Mouse (Mus musculus) heart, embryonic 13.5 days (tissue): ENCODE measurements around the gene Phactr3. TPM values are rescaled to one million over a fixed set of nuclear protein-coding genes. Genes with fewer than 3 reads are reported as not detected.

Experiments used
- ATAC-seq: fragments of 200-750 bp; cut with Nextera tagmentation; 2 replicates; pipeline ENCODE4 v1.8.0; 2017; ENCODE audit warnings: moderate TSS enrichment; ENCODE audit not compliant: insufficient number of reproducible peaks, low FRiP score, low TSS enrichment; ENCODE audit errors: extremely low read depth
- H3K27ac ChIP-seq: fragments of 300-500 bp; sonication (generic); replicated peaks from 2 replicates; pipeline ENCODE4 v1.5.1; 2015; ENCODE audit warnings: moderate library complexity, mild to moderate bottlenecking, inconsistent platforms
- H3K27me3 ChIP-seq: fragments of 300-500 bp; sonication (generic); replicated peaks from 2 replicates; pipeline ENCODE4 v1.6.1; 2015; ENCODE audit warnings: mild to moderate bottlenecking, inconsistent platforms
- H3K36me3 ChIP-seq: fragments of 300-500 bp; sonication (generic); 2 replicates; pipeline ENCODE4 v1.6.1; 2015; ENCODE audit warnings: mild to moderate bottlenecking, inconsistent platforms
- H3K4me1 ChIP-seq: fragments of 300-500 bp; sonication (generic); 2 replicates; pipeline ENCODE4 v1.6.1; 2015; ENCODE audit warnings: inconsistent platforms
- H3K4me2 ChIP-seq: fragments of 300-500 bp; sonication (generic); 2 replicates; pipeline ENCODE4 v1.6.1; 2015; ENCODE audit warnings: inconsistent platforms, mild to moderate bottlenecking, moderate library complexity
- H3K4me3 ChIP-seq: fragments of 300-500 bp; sonication (generic); 2 replicates; pipeline ENCODE4 v1.5.1; 2015; ENCODE audit warnings: moderate library complexity, mild to moderate bottlenecking, inconsistent platforms
- H3K9ac ChIP-seq: fragments of 300-500 bp; sonication (generic); 2 replicates; pipeline ENCODE4 v1.6.1; 2015; ENCODE audit warnings: inconsistent platforms, mild to moderate bottlenecking, moderate library complexity
- H3K9me3 ChIP-seq: fragments of 300-500 bp; sonication (generic); 2 replicates; pipeline ENCODE4 v1.6.1; 2016; ENCODE audit warnings: inconsistent platforms
- WGBS: fragments of 180-500 bp; shearing (Covaris S2); methylation state at CpG from one replicate; pipeline ENCODE4 v1.1.7; 2015; ENCODE audit warnings: mixed read lengths; 5-methylcytosine and 5-hydroxymethylcytosine counted together
- polyA plus RNA-seq: library from polyadenylated mRNA; unstranded; fragments of >200 nt; fragmentation: Nextera tagmentation; extraction: Ambion mirVana; gene quantifications from 2 replicates; pipeline ENCODE4 v1.2.1, GENCODE M21; 2015

Gene Phactr3
- polyA plus RNA-seq, 1 experiment from 2014 or later, result 6.8 TPM

DNA sequence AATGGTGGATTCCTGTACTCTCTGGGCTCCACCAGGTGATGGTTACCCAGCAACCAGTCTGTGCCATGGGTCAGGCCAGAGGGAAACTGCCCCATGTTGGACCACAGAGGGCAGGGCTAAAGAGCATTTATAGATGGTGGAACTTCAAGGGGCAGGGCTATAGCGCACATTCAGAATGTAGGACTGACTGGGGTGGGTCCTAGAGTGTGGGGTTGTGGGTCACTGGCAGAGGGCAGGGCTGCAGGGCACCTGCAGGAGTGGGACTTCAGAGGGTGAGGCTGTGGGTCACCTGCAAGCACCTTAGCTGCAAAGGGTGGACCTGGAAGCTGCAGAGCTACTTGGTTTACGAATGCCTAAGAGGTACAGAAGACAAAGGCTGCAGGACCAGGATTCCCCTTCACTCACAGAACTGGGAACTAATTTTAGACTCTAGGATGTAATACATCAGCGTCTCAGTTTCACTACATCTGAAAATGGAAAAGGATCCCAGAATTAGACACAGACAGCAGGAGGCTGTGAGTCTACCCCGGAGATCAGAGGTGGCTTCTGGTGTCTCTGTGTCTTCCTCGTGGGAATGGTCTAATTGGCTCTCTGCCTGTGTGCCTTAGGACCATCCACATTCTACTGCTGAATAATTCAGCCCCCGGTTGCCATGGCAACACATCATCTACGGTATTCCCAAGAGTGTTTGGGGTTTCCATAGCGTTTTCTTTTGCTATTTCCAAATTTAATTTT lies 184.8 kb downstream of the Phactr3 start:
- no peak overlapping the region for H3K27ac ChIP-seq
- no peak for ATAC-seq
- H3K27me3 ChIP-seq, result peaks cover 11% of the 10 kb centered on the region; the same call in 1 of the 2 replicates
- H3K4me1 ChIP-seq, result no peaks in the 10 kb centered on the region
- H3K4me2 ChIP-seq, result no peak overlapping the region
- no peaks in the 10 kb centered on the region for H3K36me3 ChIP-seq
- H3K9me3 ChIP-seq, result no peaks in the 10 kb centered on the region
- H3K9ac ChIP-seq, result no peak overlapping the region
- 59% methylated on average over 8 of the region's 8 CpGs for WGBS
- no peak overlapping the region for H3K4me3 ChIP-seq

DNA sequence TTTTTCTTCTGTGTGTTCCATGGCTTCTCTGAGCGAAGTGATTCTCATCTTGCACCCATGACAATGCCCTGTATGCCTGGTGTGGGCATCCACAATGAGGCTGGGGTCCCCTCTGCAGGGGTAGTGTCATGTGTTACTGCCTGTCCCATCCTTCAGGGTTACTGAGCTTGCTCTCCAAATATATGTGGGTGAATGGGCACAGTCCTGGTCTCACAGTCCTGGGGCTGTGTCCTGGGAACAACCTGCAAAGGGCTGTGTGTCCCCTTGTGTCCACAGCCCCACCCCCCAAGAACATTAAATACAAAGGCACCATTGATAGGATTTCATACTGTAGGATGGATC lies 185.4 kb downstream of the Phactr3 start:
- Histone ChIP-seq H3K4me1 (no peaks in the 10 kb centered on the region), H3K27me3 (peaks cover 11% of the 10 kb centered on the region; the same call in 1 of the 2 replicates), H3K9me3 (no peaks in the 10 kb centered on the region), H3K36me3 (no peaks in the 10 kb centered on the region), H3K4me2 (no peak overlapping the region), H3K27ac (no peak overlapping the region), H3K4me3 (no peak overlapping the region), H3K9ac (no peak overlapping the region)
- 42% methylated on average over 1 of the region's 1 CpGs for WGBS
- no peak for ATAC-seq

DNA sequence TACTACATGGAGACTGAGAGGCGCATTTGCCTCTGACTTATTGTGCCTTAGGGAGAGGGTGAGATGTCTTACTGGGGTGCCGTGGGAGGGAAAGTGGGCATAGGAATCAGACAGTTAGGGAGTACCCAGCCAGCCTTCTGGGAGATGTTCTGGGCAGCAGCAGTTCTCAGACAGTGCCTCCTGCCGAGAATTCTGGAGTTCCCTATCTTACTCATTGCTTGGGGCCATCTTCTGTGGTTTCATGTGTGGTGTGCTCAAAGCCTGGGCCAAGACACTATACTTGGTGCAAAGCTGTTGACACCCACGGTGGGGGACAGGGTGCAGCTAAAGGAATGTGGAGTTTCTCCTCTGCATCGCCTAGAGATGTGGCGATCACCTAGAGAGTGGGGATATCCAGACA lies 185.9 kb downstream of the Phactr3 start:
- no peaks in the 10 kb centered on the region for H3K9me3 ChIP-seq
- H3K4me2 ChIP-seq, result no peak overlapping the region
- no peak overlapping the region for H3K27ac ChIP-seq
- no peak for ATAC-seq
- H3K4me3 ChIP-seq, result no peak overlapping the region
- H3K36me3 ChIP-seq, result no peaks in the 10 kb centered on the region
- H3K4me1 ChIP-seq, result no peaks in the 10 kb centered on the region
- no peak overlapping the region for H3K9ac ChIP-seq
- 53% methylated on average over 6 of the region's 6 CpGs for WGBS
- H3K27me3 ChIP-seq, result peaks cover 11% of the 10 kb centered on the region; the same call in 1 of the 2 replicates

DNA sequence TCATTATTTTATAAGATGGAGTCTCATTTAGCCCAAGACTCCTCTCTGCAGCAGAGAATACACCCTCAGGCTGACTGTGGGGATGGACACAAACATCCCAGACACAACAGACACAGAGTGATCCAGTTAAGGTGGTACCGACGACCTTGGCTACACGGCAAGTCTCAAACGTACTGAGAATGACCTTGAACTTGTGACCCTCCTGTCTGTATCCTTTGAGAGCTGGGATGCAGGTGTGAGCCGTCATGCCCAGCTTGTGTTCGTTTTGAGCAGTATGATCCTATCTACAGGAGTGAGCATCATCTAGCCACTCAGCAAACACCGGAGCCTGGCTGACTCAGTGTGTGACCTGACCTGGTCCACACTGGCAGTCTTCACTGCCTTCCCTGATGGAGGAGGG lies 194.8 kb downstream of the Phactr3 start:
- no peak overlapping the region for H3K4me3 ChIP-seq
- no peak overlapping the region for H3K9ac ChIP-seq
- H3K27ac ChIP-seq, result no peak overlapping the region
- 64% methylated on average over 7 of the region's 7 CpGs for WGBS
- no peak for ATAC-seq
- H3K27me3 ChIP-seq, result no peaks in the 10 kb centered on the region; the same call in 1 of the 2 replicates
- no peaks in the 10 kb centered on the region for H3K36me3 ChIP-seq
- H3K4me2 ChIP-seq, result no peak overlapping the region
- no peaks in the 10 kb centered on the region for H3K4me1 ChIP-seq
- H3K9me3 ChIP-seq, result no peaks in the 10 kb centered on the region

DNA sequence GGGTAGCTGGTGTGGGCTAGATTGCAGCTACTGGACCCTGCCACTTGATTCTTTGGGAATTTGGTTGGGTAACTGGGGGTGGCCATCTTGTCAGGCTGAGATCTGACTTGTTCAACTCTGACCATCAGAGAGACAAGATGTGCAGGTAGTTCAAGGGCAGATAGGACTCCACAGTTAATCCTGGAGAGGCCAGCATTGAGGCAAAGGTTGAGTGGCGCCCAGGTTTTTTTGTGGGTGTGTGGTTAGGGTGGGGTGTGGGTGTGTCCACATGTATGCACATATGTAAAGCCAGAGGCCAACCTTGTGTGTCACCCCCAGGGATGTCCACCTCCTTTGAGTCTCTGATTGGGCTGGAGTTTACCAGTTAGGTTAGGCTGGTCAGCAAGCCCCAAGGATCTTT lies 197.5 kb downstream of the Phactr3 start:
- H3K27ac ChIP-seq, result no peak overlapping the region

DNA sequence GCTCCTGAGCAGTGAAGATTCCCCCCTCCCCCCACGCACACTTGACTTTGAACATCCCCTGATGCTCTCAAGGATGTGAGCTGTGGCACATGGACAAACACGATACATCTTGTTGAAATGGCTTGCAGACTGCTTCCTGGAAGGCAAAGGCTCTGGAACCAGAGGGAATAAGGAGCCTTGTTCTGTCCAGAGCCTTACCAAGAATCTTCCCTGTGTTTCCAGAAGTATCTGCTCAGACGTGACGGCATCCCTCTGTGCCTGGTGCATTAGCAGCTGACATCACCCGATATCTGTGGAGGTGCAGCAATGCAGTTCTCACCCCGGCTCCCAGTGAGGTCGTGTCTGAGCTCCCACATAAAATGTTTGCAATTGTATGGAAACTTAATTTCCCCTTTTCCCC lies 201.0 kb downstream of the Phactr3 start:
- Histone ChIP-seq H3K4me1 (peaks cover 7% of the 10 kb centered on the region), H3K4me3 (no peak overlapping the region), H3K27me3 (no peaks in the 10 kb centered on the region), H3K9ac (no peak overlapping the region), H3K9me3 (no peaks in the 10 kb centered on the region), H3K27ac (no peak overlapping the region), H3K36me3 (no peaks in the 10 kb centered on the region), H3K4me2 (no peak overlapping the region)
- ATAC-seq, result no peak
- WGBS, result 63% methylated on average over 7 of the region's 7 CpGs

More for the DNA sequence above, 197.5 kb downstream of the Phactr3 start:
- no peak overlapping the region for H3K4me2 ChIP-seq
- H3K4me1 ChIP-seq, result peaks cover 3% of the 10 kb centered on the region
- WGBS, result 71% methylated on average over 1 of the region's 1 CpGs
- H3K9me3 ChIP-seq, result no peaks in the 10 kb centered on the region
- no peaks in the 10 kb centered on the region for H3K27me3 ChIP-seq
- no peaks in the 10 kb centered on the region for H3K36me3 ChIP-seq
- ATAC-seq, result no peak
- no peak overlapping the region for H3K9ac ChIP-seq
- no peak overlapping the region for H3K4me3 ChIP-seq

DNA sequence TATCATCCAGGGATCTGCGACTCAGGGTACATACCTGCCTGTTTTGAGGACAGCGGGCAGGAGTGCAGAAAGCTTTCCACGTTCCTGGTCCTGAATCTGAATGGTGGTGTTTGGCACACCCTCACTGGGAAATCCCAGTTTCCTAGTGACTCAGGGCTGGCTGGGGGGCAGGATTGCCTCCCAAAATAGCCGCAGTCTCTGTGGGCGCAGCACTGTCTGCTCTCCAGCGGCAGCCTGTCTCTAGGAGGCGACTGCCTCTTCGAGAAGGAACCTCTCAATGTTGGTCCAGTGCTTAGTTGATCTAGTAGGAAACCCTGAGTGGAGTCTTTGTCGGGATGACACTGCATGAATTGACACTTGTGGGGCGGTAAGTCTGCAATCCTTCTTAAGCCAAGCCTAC lies 202.5 kb downstream of the Phactr3 start:
- 52% methylated on average over 10 of the region's 10 CpGs for WGBS

DNA sequence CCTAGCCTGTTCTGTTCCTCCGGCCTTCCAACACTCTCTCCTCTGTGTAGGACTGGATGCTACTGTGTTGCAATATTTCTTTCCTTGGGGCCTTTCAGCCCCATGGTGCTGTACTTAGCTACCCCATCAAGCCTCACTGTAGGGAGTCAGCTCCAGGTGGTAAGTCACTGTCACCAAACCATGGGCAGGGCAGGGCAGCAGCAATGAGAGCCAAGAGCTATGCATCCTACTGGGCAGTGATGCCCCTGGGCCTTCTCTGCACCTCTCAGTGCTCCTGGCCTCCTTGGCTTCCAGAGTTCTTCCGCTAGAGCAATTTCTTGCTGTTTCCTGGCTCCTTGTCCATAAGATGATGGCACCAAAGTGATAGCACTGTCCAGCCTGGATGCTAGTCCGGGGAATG lies 205.6 kb downstream of the Phactr3 start:
- no peak overlapping the region for H3K9ac ChIP-seq
- WGBS, result 77% methylated on average over 3 of the region's 3 CpGs
- no peak overlapping the region for H3K27ac ChIP-seq
- H3K27me3 ChIP-seq, result no peaks in the 10 kb centered on the region
- H3K36me3 ChIP-seq, result no peaks in the 10 kb centered on the region
- no peak for ATAC-seq
- H3K4me2 ChIP-seq, result no peak overlapping the region
- H3K9me3 ChIP-seq, result no peaks in the 10 kb centered on the region
- H3K4me1 ChIP-seq, result peaks cover 37% of the 10 kb centered on the region
- H3K4me3 ChIP-seq, result no peak overlapping the region

More for the DNA sequence above, 202.5 kb downstream of the Phactr3 start:
- Histone ChIP-seq H3K9ac (no peak overlapping the region), H3K27me3 (no peaks in the 10 kb centered on the region), H3K27ac (no peak overlapping the region), H3K4me2 (no peak overlapping the region), H3K36me3 (no peaks in the 10 kb centered on the region), H3K4me1 (peaks cover 7% of the 10 kb centered on the region), H3K4me3 (no peak overlapping the region), H3K9me3 (no peaks in the 10 kb centered on the region)
- no peak for ATAC-seq

DNA sequence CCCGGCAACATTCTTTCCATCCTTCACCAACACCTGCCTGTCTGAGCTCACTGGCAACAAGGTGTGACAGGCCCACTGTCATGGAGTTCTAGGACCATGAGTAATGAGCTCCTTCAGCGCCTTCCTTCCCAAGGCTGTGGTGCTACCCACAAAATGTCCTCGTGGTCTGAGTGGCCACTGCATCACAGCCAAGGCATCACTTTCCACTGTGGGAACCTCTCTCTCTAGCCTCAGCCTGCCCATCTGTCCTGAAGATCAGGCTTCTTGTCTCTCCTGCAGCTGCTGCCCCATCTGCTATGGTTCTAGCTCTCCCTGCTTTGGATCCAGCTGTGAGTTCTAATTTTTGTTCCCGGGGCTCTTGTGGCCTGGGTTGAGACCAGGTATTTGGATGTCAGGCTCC lies 206.0 kb downstream of the Phactr3 start:
- Histone ChIP-seq H3K4me1 (peaks cover 41% of the 10 kb centered on the region), H3K4me2 (no peak overlapping the region), H3K36me3 (no peaks in the 10 kb centered on the region), H3K9ac (no peak overlapping the region), H3K27ac (no peak overlapping the region), H3K9me3 (no peaks in the 10 kb centered on the region), H3K4me3 (no peak overlapping the region), H3K27me3 (no peaks in the 10 kb centered on the region)
- no peak for ATAC-seq
- 68% methylated on average over 4 of the region's 4 CpGs for WGBS

DNA sequence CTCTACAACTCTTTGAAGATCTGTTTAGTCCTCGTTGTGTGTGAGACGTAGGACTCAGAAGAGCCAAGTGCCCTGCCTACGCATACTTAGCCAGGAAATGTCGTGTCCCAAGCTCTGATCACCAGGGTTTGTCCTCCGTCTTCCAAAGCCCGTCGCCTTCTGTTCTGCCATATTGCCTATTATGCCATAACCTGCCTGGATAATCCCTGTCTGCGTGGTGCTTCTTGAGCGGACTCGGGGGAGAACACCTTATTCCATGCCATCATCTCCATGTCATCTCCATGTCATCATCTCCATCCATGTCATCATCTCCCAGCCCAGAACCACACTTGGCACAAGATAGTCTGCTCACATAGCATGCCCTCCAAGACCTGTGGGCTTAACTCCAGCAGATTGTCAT lies 207.3 kb downstream of the Phactr3 start:
- no peaks in the 10 kb centered on the region for H3K27me3 ChIP-seq

DNA sequence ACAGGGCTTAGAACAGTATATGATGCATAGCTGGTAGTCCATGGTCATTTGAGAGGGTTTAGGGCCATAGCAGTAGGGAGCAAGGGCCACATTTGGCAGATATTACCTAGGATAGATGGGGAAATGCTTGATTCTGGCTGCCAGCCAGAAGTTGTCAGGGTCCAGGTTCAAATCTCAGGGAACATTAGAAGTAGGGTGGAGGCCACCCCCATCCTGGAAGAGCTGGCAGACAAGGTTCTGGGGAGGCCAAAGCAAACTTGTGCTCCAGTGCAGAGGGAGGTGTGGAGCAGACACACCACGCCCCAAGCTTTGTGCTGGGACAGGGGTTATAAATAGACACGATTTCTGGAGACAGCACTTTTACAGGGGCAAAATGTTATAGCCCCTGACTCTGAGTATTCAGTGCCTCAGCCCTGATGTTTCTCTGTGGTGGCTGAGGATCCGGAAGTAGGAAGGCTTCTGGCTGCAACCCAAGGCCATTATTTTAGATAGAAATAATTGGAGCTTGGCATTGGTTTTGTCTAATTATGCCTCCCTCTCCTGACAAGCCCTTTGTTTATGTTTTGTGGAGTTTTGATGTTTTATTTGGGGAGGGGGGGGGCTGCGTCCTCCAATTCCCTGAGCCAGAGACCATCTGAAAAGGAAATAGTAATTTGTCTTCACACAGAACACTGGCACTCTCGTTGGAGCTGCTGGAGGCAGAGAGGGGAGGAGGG lies 208.1 kb downstream of the Phactr3 start:
- peak overlapping the region; percentile 35; the same call in 1 of the 2 replicates for H3K4me3 ChIP-seq
- no peaks in the 10 kb centered on the region for H3K27me3 ChIP-seq
- 18% methylated on average over 5 of the region's 5 CpGs for WGBS
- peaks cover 36% of the 10 kb centered on the region for H3K4me1 ChIP-seq
- no peaks in the 10 kb centered on the region for H3K36me3 ChIP-seq
- peak overlapping the region; percentile 63 for H3K4me2 ChIP-seq
- peak; percentile 7; the same call in 1 of the 2 replicates for ATAC-seq
- peak overlapping the region; percentile 45; the same call in 1 of the 2 replicates for H3K9ac ChIP-seq
- H3K27ac ChIP-seq, result peak overlapping the region; percentile 46
- no peaks in the 10 kb centered on the region for H3K9me3 ChIP-seq

More for the DNA sequence above, 207.3 kb downstream of the Phactr3 start:
- ATAC-seq, result no peak
- H3K9ac ChIP-seq, result no peak overlapping the region
- peaks cover 42% of the 10 kb centered on the region for H3K4me1 ChIP-seq
- H3K27ac ChIP-seq, result no peak overlapping the region
- no peaks in the 10 kb centered on the region for H3K36me3 ChIP-seq
- WGBS, result 84% methylated on average over 10 of the region's 10 CpGs
- no peaks in the 10 kb centered on the region for H3K9me3 ChIP-seq
- no peak overlapping the region for H3K4me2 ChIP-seq
- H3K4me3 ChIP-seq, result no peak overlapping the region
